Mouse (Mus musculus): Measurements from ENCODE around the gene Map2. TPM values are rescaled to one million over a fixed set of nuclear protein-coding genes. Genes with fewer than 3 reads are reported as not detected.
A peak's percentile ranks its signal among the peaks of the same experiment; 100 is the strongest.

Gene Map2
- total RNA-seq, 1 experiment = 1.8 TPM

GRCm38 (mm10) chr1:66386321-66386720 is 211.2 kb downstream of the Map2 start:
- Histone ChIP-seq H3K4me1 (ENCODE audit: control insufficient read depth in 2 of 2, insufficient read depth in 2 of 2, low read length in 2 of 2, poor library complexity in 1 of 2) (no peaks in the 10 kb centered on the region), H3K9ac (ENCODE audit: insufficient read depth, low read depth, low read length, poor library complexity, severe bottlenecking) (no peak overlapping the region), H3K36me3 (ENCODE audit: control insufficient read depth, insufficient read depth, low read length, poor library complexity, severe bottlenecking) (no peaks in the 10 kb centered on the region), H3K27ac (ENCODE audit: insufficient read depth, low read depth, low read length, poor library complexity, severe bottlenecking) (no peak overlapping the region), H3K9me3 (ENCODE audit: control insufficient read depth, insufficient read depth, low read depth, low read length) (no peaks in the 10 kb centered on the region), H3K4me3 (ENCODE audit: insufficient read depth in 1 of 2, low read depth in 1 of 2, low read length in 2 of 2, poor library complexity in 1 of 2, severe bottlenecking in 1 of 2) (no peak overlapping the region)
- no peak for TF ChIP-seq ZC3H11A (IDR thresholded peaks at IDR 0.05; ENCODE audit: borderline replicate concordance, low read depth, low read length)
- no peak for TF ChIP-seq ZNF384 (IDR thresholded peaks at IDR 0.05; ENCODE audit: low read depth, low read length)
- no peak for TF ChIP-seq MAFK (IDR thresholded peaks at IDR 0.05; ENCODE audit: insufficient read depth, low read depth, low read length)
- no peak for TF ChIP-seq CHD2 (IDR thresholded peaks at IDR 0.05; ENCODE audit: low read depth, low read length)
- TF ChIP-seq HCFC1 (IDR thresholded peaks at IDR 0.05; ENCODE audit: borderline replicate concordance, insufficient read depth, low read length) = no peak
- DNase-seq (ENCODE audit: low read depth, low spot score) = no peak
- in situ Hi-C loops (cut with MboI; ENCODE audit: low sequenced_read_pairs in 2 of 2, unreplicated experiment in 2 of 2) = no loop called here

- no peak overlapping the region for H3K4me3 ChIP-seq (ENCODE audit: insufficient read depth in 1 of 2, low read depth in 1 of 2, low read length in 2 of 2, poor library complexity in 1 of 2, severe bottlenecking in 1 of 2)
- H3K9ac ChIP-seq (ENCODE audit: insufficient read depth, low read depth, low read length, poor library complexity, severe bottlenecking) = no peak overlapping the region
- peak; percentile 12 for DNase-seq (ENCODE audit: low read depth, low spot score)
- H3K4me1 ChIP-seq (ENCODE audit: control insufficient read depth in 2 of 2, insufficient read depth in 2 of 2, low read length in 2 of 2, poor library complexity in 1 of 2) = no peaks in the 10 kb centered on the region
- in situ Hi-C loops (cut with MboI; ENCODE audit: low sequenced_read_pairs in 2 of 2, unreplicated experiment in 2 of 2) = no loop called here
- no peaks in the 10 kb centered on the region for H3K9me3 ChIP-seq (ENCODE audit: control insufficient read depth, insufficient read depth, low read depth, low read length)
- H3K36me3 ChIP-seq (ENCODE audit: control insufficient read depth, insufficient read depth, low read length, poor library complexity, severe bottlenecking) = no peaks in the 10 kb centered on the region
- no peak overlapping the region for H3K27ac ChIP-seq (ENCODE audit: insufficient read depth, low read depth, low read length, poor library complexity, severe bottlenecking)
- TF ChIP-seq ZC3H11A (IDR thresholded peaks at IDR 0.05; ENCODE audit: borderline replicate concordance, low read depth, low read length) (no peak), MAFK (IDR thresholded peaks at IDR 0.05; ENCODE audit: insufficient read depth, low read depth, low read length) (no peak), HCFC1 (IDR thresholded peaks at IDR 0.05; ENCODE audit: borderline replicate concordance, insufficient read depth, low read length) (no peak)
Observed at GRCm38 (mm10) chr1:66386751-66387452, 211.8 kb downstream of the Map2 start.

- H3K9ac ChIP-seq (ENCODE audit: insufficient read depth, low read depth, low read length, poor library complexity, severe bottlenecking) = no peak overlapping the region
- no peak for TF ChIP-seq HCFC1 (IDR thresholded peaks at IDR 0.05; ENCODE audit: borderline replicate concordance, insufficient read depth, low read length)
- no peak for TF ChIP-seq MAFK (IDR thresholded peaks at IDR 0.05; ENCODE audit: insufficient read depth, low read depth, low read length)
- no peak for TF ChIP-seq ZNF384 (IDR thresholded peaks at IDR 0.05; ENCODE audit: low read depth, low read length)
- TF ChIP-seq CHD2 (IDR thresholded peaks at IDR 0.05; ENCODE audit: low read depth, low read length) = no peak
- no peak for TF ChIP-seq ZC3H11A (IDR thresholded peaks at IDR 0.05; ENCODE audit: borderline replicate concordance, low read depth, low read length)
- no peaks in the 10 kb centered on the region for H3K4me1 ChIP-seq (ENCODE audit: control insufficient read depth in 2 of 2, insufficient read depth in 2 of 2, low read length in 2 of 2, poor library complexity in 1 of 2)
- in situ Hi-C loops (cut with MboI; ENCODE audit: low sequenced_read_pairs in 2 of 2, unreplicated experiment in 2 of 2) = no loop called here
- no peaks in the 10 kb centered on the region for H3K9me3 ChIP-seq (ENCODE audit: control insufficient read depth, insufficient read depth, low read depth, low read length)
- no peak overlapping the region for H3K4me3 ChIP-seq (ENCODE audit: insufficient read depth in 1 of 2, low read depth in 1 of 2, low read length in 2 of 2, poor library complexity in 1 of 2, severe bottlenecking in 1 of 2)
- no peaks in the 10 kb centered on the region for H3K36me3 ChIP-seq (ENCODE audit: control insufficient read depth, insufficient read depth, low read length, poor library complexity, severe bottlenecking)
- H3K27ac ChIP-seq (ENCODE audit: insufficient read depth, low read depth, low read length, poor library complexity, severe bottlenecking) = no peak overlapping the region
- no peak for DNase-seq (ENCODE audit: low read depth, low spot score)
Observed at GRCm38 (mm10) chr1:66388561-66388960, 213.5 kb downstream of the Map2 start.

- no peak overlapping the region for H3K4me3 ChIP-seq (ENCODE audit: insufficient read depth in 1 of 2, low read depth in 1 of 2, low read length in 2 of 2, poor library complexity in 1 of 2, severe bottlenecking in 1 of 2)
- TF ChIP-seq ZNF384 (IDR thresholded peaks at IDR 0.05; ENCODE audit: low read depth, low read length) (no peak), ZC3H11A (IDR thresholded peaks at IDR 0.05; ENCODE audit: borderline replicate concordance, low read depth, low read length) (no peak), CHD2 (IDR thresholded peaks at IDR 0.05; ENCODE audit: low read depth, low read length) (no peak)
- in situ Hi-C loops (cut with MboI; ENCODE audit: low sequenced_read_pairs in 2 of 2, unreplicated experiment in 2 of 2) = no loop called here
- H3K36me3 ChIP-seq (ENCODE audit: control insufficient read depth, insufficient read depth, low read length, poor library complexity, severe bottlenecking) = no peaks in the 10 kb centered on the region
- H3K9ac ChIP-seq (ENCODE audit: insufficient read depth, low read depth, low read length, poor library complexity, severe bottlenecking) = no peak overlapping the region
- H3K4me1 ChIP-seq (ENCODE audit: control insufficient read depth in 2 of 2, insufficient read depth in 2 of 2, low read length in 2 of 2, poor library complexity in 1 of 2) = peaks cover 0 to 2% of the 10 kb centered on the region in 2 experiments; a peak in 1 of 4 replicates
- H3K9me3 ChIP-seq (ENCODE audit: control insufficient read depth, insufficient read depth, low read depth, low read length) = no peaks in the 10 kb centered on the region
- H3K27ac ChIP-seq (ENCODE audit: insufficient read depth, low read depth, low read length, poor library complexity, severe bottlenecking) = no peak overlapping the region
- DNase-seq (ENCODE audit: low read depth, low spot score) = no peak
Observed at GRCm38 (mm10) chr1:66394944-66395637, 220.0 kb downstream of the Map2 start.

Data from ES-E14 (cell line).